Mouse (Mus musculus) granulocyte monocyte progenitor cell, adult 5-6 weeks (primary cell): ENCODE results near the gene Golga4. TPM values are rescaled to one million over a fixed set of nuclear protein-coding genes. Genes with fewer than 3 reads are reported as not detected.

Source experiments
- ATAC-seq: replicated peaks from 2 replicates; pipeline ENCODE4 v1.8.0; 2016; ENCODE audit warnings: mild to moderate bottlenecking, moderate TSS enrichment, inconsistent platforms; ENCODE audit not compliant: poor library complexity, severe bottlenecking
- total RNA-seq, 2 experiments: library from RNA; stranded (forward) in 1 of 2; stranded (reverse) in 1 of 2; fragments of 200-712, 200-1000 nt in 1 of 2; fragments of >200 nt in 1 of 2; fragmentation: Nextera tagmentation in 1 of 2; gene quantifications; 2 replicates each; pipeline ENCODE4 v1.2.3; 2014 to 2017

Golga4 gene
- total RNA-seq, 2 experiments from 2014 or later = 50.2 to 82.7 TPM

DNA sequence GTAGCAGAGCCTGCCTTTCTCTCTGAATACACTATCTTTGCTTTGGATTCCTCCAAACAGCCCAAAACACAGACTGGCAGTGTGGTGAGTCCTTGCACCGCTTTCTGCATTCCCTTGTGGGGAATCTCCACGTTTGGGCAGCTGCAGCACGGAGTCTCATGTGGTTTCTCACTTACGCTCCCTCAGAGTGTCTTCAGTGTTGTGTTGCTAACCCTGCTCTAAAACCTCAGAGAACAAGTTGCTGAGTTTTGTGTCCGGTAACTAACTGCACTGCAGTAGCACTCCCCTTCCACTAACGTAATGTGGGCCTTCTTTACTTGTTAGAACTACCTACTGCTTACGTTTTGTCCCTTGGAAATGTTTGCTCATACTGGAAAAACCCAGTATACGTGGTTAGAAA, 13.0 kb downstream of the Golga4 start:
- no peak for ATAC-seq

DNA sequence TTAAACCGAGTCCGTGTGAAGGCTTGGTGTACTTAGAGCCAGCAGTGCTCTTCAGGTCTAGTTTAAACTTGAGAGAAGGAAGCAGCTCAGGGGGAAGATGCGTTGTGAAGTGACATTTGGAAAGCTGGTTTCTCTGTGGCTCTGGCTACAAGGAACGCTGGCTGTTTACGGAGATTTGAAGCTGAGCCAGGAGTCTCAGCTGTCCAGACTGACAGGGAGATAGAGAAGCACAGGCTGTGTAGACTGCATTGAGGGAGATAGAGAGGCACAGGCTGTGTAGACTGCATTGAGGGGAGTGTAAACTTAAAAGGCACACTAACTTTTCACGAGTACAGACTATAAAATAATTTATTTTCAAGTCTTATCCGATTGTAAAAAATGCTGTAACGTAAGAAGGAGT, 13.9 kb downstream of the Golga4 start:
- no peak for ATAC-seq

DNA sequence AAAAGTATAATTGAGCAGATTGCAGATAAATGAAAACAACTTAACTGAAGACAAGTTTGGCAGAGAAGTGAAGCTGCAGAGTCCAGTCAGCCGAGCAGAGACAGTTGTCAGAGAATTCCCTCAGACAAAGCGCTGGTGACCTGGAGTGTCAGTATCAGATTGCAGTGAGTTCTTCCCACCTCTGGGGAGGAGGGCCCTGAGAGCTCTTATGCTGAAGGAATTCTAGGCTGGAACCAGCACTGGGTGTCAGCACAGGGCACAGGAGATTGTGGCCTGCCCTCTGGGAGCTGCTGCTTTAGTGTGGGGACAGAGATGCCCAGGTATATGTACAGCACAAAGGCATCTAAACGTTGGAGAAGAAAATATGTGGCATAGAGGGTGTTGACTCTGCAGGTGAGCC, 14.8 kb downstream of the Golga4 start:
- no peak for ATAC-seq

DNA sequence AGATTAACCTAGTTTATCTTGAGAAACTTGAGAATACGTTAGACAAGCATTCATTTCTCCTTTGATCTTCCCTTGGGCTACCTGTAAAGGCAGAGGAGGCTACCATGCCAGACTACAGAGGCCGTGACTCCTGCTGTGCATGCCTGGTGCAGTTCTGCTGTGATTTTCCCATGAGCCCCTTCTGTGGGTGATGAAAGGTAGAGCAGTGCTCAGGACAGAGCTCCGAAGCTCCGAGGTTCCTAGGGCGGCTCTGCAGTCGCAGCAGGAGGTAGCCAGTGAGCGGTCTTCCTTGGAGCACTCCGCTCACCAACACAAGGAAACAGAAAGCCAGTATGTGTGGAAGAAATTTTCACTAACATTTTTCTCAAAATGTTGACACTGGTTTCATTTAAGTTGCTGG, 15.6 kb downstream of the Golga4 start:
- ATAC-seq = no peak

DNA sequence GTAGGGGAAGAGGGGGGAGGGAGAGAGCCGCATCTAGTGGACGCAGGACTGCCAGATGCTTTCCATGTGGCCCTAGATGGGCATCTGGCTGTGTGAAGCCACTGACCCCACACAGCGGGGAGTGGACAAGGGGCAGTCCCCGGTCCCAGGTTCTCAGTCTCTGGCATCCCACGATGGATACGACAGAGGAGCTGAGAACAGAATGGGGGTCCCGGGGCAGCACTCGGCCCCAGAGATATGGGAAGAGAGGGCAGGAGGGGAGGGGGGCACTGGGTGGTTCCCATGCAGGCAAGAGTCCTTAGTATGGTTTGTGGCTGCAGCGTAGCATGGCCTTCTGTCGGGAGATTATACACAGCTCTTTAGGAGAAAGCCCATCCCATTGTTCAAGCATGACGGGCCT, 17.7 kb downstream of the Golga4 start:
- ATAC-seq = no peak

DNA sequence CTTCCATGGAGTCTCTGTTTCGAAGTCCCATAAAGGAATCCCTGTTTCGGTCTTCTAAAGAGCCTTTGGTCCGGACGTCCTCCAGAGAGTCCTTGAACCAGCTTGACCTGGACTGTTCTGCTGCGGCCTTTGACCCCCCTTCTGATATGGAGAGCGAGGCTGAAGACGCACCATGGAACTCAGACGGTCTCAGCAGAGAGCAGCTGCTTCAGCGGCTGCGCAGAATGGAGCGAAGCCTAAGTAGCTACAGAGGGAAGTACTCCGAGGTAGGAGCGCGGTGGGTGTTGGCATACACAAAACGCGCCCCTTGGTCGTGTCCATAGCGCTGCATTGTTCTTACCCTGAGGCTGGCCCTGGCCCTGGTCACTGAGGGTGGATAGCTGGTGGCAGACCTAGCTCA, 21.0 kb downstream of the Golga4 start:
- no peak for ATAC-seq

DNA sequence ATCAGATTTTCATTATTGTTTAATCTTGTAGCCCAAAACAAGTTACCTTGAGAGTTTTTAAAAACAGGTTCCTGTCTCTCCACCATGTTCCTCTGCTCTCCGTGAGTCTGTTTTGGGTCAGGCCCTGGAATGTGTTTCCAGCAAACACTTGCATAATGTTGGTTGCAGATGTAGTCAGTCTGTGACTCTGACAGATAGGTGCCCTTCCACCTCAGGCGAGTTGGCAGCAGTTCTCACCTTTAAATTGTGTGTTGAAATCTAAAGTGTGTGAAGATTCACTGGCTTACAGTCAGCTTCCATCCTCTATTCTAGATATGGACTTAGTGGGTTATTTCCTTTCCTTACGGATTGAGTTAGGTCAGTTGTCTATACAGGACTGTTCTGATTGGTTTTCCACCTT, 23.7 kb downstream of the Golga4 start:
- no peak for ATAC-seq

DNA sequence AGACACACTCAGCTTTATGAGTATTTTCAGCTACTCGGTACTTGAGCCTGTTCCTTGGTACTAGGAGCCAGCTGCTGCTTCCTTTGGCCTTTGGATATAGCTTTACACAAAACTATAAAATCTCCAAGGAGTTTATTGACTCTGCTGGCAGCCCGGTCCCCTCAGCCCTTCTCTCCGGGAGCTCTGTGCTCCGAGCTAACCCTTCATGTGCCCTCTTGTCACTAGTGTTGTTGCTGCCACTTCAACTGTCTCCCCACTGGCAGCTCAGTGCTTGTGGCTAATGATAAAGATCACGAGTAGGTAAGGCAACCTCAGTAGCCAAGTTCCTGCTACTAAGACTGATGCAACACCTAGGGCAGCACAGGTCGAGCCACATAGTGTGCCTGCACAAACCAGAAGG, 24.6 kb downstream of the Golga4 start:
- no peak for ATAC-seq

DNA sequence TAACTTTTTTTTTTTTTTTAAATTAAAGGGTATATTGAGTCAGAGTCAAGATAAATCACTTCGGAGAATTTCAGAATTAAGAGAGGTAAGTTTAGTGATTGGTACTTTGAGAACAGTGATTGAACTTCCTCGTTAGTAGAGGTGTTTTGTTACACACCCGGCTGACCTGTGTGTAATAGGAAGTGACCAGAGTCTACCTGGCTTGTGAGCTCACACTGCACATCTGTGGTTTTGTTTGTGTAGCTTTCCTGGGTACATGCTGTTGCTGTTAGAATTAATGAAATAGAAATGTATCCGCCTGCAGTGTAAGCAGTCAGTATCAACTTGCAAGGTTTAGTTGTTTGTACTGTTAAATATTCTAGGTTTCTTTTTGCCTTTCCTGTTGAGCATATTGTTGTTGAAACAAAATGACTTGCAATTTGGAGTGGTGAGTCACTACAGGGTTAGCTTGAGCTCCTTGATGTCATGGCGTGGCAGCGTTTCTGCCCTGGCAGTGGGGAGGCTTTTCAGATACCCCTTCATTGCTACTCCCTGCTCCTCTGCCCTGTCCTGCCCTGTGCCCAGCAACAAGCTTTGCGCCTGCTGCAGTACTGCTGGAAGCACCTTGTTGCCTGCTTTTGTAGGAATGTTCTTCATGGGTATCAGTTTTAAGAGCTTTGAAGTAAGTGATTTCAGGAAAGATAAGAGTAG, 26.6 kb downstream of the Golga4 start:
- no peak for ATAC-seq

DNA sequence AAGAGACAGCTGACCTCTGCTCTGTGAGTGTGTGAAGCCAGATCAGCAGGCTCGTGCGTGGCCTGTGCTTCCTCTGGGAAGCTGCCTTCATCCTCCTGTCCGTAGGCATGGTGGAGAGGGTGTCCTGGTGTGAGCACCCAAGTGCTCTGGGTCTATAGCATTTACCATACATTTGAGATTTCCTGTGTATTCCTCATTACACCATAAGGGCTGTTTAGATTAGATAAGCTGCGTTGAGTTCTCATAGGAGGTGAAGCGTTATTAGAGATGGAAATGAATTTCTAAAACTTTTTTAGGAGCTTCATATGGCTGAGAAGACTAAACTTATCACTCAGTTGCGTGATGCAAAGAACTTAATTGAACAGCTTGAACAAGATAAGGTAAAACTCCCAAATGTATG, 30.9 kb downstream of the Golga4 start:
- no peak for ATAC-seq

DNA sequence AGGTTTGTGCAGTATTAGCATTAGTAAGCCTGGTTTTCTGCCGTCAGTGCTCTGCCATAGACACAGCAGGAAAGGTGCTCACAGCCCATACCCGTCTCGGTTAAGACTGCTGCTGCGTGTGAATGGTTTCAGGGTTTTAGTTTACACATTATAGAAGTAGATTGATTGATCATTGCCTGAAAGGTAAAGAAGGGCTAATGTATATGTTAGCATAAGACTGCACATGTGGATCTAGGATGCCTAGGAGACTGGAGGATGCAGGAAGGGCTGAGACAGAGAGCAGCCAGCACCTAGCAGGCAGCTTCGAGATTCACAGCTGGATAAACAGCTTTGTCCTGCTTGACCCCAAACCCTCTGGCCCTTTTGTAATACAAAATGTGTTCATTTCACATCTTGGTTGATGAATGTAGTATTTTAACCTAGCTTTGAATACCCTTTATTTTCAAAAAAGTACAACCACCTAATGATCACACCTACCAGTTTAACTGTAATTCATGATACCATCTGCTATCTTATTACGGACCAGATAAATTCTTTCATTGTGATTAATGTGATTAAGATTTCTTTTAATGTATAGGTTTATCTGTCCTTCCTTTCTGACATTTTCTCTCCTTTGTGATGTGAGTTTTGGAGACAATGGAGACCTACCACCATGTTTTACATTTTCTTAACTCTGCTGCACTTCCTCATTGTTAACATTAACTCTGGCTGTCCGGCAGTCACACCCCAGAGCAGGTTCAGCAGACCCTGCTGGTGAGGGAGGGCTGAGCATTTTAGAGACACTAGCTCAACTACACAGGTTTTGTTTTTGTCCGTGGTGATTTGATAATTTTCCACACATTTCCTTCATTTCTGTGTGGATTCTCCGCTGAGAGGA, 31.6 kb downstream of the Golga4 start:
- ATAC-seq = no peak

DNA sequence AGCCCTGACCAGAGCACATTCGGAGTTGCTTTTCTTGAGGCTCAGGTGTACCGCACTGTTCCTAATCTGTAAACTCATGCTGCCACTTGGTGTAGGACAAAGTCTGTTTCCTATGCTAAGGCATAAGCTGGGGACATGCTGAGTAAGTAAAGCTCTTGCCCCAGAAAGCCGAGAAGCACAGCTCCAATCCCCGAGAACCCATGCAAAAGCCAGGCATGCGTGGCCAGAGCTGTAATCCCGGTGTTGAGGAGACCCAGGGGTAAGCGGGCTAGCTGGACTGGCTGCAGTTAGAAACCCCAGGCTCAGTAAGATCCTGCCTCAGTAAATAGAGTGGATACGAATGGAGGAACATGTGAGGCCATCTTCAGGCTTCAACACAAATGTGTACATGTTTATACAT, 35.8 kb downstream of the Golga4 start:
- no peak for ATAC-seq

DNA sequence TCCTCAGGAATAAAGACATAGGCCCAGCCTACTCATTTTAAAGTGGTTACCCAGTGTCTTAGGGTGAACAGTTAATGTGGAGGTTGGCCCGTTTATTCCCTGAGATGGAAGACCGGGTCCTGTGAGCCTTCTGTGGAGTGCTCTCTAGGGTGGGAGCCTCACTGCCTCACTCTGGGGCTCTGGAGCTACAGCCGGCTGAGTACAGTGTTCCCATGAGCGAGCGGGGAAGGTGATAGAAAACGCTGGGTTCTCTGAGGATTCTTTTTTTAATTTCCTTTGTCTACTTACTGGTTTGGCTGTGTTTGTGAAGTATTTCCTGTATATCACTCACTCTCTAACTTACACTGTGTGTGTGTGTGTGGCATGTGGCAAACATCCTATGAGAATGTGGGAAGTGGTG, 39.1 kb downstream of the Golga4 start:
- ATAC-seq = no peak

DNA sequence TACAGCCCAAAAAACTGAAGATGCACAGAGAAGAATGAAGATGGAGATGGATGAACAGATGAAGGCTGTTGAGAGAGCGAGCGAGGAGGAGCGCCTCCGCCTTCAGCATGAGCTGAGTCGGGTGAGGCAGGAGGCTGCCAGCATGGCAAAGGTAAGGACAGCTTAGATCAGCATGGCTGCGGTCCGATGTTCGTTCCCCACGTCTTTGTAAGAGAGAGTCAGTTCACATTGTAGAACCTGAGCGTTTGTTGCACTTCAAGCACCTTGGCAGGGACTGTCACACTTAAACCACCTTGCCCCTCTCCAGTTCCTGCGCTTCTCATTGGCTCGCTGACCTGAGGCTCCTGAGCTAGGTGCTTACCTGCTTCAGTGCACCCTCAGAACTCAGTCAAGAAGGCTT, 42.6 kb downstream of the Golga4 start:
- ATAC-seq = no peak

DNA sequence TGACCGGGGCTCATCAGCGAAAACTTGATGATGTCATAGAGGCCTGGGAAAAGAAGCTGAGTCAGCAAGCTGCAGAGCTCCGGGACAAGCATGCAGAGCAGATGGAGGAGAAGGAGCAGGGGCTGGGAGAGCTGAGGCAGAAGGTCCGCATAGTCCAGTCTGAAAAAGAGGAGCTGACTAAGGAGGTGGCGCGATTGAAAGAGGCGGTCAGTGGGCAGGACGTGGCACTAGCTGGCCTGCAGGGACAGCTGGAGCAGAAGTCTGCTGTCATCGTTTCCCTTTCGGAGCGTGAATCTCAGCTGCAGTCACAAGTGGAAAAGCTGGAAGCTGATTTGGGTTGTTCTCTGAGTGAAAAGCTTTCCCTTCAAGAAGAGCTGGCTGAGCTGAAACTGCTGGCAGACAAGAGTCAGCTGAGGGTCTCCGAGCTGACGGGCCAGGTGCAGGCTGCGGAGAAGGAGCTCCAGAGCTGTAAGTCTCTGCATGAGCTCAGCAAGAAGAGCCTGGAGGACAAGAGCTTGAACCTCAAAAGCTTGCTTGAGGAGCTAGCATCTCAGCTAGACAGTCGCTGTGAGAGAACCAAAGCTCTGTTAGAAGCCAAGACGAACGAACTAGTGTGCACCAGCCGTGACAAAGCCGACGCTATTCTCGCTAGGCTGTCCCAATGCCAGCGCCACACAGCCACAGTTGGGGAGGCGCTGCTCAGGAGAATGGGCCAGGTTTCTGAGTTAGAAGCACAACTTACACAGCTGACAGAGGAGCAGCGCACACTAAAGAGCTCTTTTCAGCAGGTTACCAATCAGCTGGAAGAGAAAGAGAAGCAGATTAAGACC, 51.1 kb downstream of the Golga4 start:
- no peak for ATAC-seq

DNA sequence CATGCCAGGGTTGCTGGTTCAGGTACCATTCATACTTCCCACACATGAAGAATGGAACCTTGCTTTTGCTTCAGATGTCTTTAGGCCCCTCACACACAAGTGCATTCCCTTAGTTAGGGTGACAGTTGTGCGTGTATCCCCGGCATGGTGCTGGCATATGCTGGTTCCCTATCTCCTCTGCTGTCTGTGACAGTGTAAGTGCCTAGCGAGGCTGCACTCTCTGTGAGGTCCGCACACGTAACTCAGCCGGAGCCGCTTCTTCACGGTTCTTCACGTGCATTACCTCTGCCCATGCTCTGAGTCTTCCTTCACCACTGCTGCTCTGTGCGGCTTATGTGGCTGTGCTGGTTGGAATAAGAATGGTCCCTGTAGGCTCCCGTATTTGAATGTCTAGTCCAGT, 57.3 kb downstream of the Golga4 start:
- ATAC-seq = no peak

DNA sequence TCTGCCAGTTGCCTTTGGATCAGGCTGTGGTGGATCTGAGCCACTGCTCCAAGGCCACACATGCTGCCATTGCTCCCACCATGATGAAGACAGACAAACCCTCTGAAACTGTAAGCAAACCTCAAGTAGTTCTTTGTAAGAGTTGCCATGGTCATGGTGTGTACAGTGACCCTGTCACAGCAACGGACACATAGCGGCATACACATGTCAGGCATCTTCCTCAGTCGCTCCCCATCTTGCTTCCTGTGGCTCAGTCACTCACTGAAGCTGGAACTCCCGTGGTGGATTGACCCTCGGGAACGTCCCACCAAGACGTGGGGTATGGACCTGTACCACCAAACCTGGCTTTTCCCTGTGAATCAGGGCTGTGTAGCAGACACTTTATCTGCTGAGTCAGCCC, 57.8 kb downstream of the Golga4 start:
- ATAC-seq = no peak

DNA sequence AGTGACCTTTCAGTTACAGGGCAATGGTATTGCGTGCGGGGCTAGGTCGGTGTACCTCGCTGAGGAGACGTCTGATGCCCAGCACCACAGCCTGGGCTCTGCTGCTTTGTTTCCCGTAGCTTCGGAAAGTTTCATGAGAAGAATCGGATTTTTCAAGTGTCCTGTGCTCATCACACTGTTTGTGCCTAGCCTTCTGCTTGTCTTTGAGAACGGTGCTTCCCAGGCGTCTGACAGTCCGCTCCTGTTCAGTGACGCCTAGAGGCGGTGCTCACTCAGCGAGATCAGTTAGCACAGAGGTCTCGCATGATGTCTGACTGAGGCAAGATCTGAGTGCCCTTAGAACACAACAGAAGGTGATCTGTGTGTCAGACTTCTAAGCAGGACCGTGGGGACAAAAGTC, 58.6 kb downstream of the Golga4 start:
- ATAC-seq = no peak

DNA sequence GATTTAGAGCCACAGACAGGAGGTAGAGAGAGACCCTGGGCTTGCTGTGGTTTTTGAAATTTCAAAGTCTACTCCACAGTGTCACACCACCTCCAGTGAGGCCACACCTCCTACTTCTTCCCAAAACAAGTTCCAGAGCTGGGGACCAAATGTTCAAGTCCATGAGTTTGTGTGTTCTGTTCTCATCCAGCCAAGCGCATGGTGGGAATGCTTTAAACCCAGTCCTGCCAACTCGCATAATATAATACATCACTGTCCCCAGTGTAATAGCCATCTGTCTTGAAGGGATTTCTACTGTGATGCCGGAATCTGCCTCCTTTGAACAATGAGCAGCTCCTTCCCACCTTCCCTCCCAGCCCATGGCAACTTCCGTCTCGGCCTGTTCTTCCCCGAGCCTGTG, 63.3 kb downstream of the Golga4 start:
- no peak for ATAC-seq

DNA sequence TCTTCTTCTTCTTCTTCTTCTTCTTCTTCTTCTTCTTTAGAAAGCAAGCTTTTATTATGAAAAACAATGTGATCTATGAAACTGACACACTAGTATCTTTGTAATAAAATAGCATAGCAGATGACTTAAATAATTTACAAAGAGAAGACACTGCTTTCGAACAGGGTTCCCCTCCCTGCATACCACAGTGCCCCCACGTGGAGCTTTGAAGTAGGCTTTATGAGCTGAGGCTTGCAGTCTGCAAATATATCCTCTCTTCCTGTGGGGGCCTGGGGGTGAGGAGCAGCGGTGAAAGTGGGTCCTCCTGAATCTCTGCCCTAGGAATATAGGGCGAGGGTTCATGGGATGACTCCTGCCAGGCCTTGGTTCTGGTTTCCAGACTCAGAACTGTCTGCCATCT, 64.8 kb downstream of the Golga4 start:
- ATAC-seq = no peak

DNA sequence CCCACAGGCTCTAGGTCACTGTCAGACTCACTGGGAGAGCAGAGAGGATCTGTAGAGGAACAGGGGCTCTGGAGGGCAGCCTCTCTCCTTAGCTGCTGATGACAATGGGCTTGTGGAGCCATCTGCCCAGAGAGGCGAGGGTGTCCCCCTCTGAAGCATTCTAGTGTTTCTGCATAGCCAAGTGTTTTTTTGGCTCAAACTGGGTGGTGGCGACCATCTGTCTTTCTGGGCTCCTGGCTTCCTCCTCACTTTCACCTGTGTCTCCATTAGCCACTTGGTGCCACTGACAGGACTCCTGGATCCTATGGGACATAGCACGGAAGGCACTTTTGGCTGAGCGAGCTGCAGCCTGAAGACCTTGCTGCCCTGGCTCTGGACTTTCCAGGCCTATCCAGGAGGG, 65.6 kb downstream of the Golga4 start:
- no peak for ATAC-seq
